Mouse (Mus musculus): Measurements from ENCODE around the gene Mertk.

DNA sequence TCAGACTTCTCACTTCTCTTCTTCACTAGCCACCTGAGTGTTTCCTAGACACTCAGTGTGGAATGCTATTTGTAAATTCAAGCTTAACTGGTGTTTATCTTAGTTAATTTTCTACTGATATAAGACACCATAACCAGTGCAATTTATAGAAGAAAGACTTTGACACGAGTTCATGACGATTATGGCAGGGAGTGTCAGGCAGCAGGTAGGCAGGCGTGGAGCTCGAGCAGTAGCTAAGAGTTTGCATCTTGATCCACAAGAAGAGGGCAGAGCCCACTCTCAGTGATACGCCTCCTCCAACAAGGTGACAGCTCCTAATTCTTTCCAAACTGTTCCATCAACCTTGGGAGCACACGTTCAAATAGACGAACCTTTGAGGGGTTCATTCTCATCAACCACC lies 27.9 kb downstream of the Mertk start:
- TF ChIP-seq POLR2A (IDR thresholded peaks at IDR 0.05; ENCODE audit: control insufficient read depth, low read depth, low read length) (no peak), CTCF (IDR thresholded peaks at IDR 0.05; ENCODE audit: control insufficient read depth, insufficient read depth, insufficient replicate concordance, low read depth, low read length) (no peak)
